Mouse (Mus musculus) neural tube, embryonic 11.5 days (tissue): ENCODE data around the gene Hao1. TPM values are rescaled to one million over a fixed set of nuclear protein-coding genes. Genes with fewer than 3 reads are reported as not detected.

Source experiments
- ATAC-seq: fragments of 200-750 bp; cut with Nextera tagmentation; 2 replicates; pipeline ENCODE4 v1.8.0; 2017; ENCODE audit warnings: moderate number of reproducible peaks, mild to moderate bottlenecking, moderate TSS enrichment, moderate library complexity; ENCODE audit not compliant: insufficient read depth, low FRiP score, low TSS enrichment
- DNase-seq: peaks from one replicate; pipeline ENCODE4 v3.0.0-alpha.2; 2015; ENCODE audit warnings: low spot score
- H3K27ac ChIP-seq: fragments of 300-500 bp; sonication (generic); 2 replicates; pipeline ENCODE4 v1.5.1; 2014; ENCODE audit warnings: low read depth, mild to moderate bottlenecking, low read length
- H3K27me3 ChIP-seq: fragments of 300-500 bp; sonication (generic); 2 replicates; pipeline ENCODE4 v1.6.1; 2014; ENCODE audit warnings: mild to moderate bottlenecking, low read length, mixed read lengths; ENCODE audit not compliant: control insufficient read depth, insufficient read depth
- H3K36me3 ChIP-seq: fragments of 300-500 bp; sonication (generic); 2 replicates; pipeline ENCODE4 v1.6.1; 2014; ENCODE audit warnings: mild to moderate bottlenecking, low read length, moderate library complexity, mixed read lengths; ENCODE audit not compliant: control insufficient read depth, insufficient read depth
- H3K4me1 ChIP-seq: fragments of 300-500 bp; sonication (generic); 2 replicates; pipeline ENCODE4 v1.6.1; 2014; ENCODE audit warnings: low read length, mixed read lengths; ENCODE audit not compliant: control insufficient read depth, insufficient read depth
- H3K4me2 ChIP-seq: fragments of 300-500 bp; sonication (generic); 2 replicates; pipeline ENCODE4 v1.6.1; 2014; ENCODE audit warnings: low read depth, mild to moderate bottlenecking, moderate library complexity
- H3K4me3 ChIP-seq: fragments of 300-500 bp; sonication (generic); 2 replicates; pipeline ENCODE4 v1.5.1; 2014; ENCODE audit warnings: low read depth, low read length
- H3K9ac ChIP-seq: fragments of 300-500 bp; sonication (generic); 2 replicates; pipeline ENCODE4 v1.6.1; 2014; ENCODE audit warnings: mild to moderate bottlenecking, low read length
- H3K9me3 ChIP-seq: fragments of 300-500 bp; sonication (generic); 2 replicates; pipeline ENCODE4 v1.6.1; 2016; ENCODE audit warnings: low read length; ENCODE audit not compliant: control insufficient read depth
- WGBS: fragments of 180-500 bp; shearing (Covaris S2); extraction: QIAGEN DNeasy Blood & Tissue Kit; methylation state at CpG from one replicate; pipeline ENCODE4 v1.1.7; 2014; 5-methylcytosine and 5-hydroxymethylcytosine counted together
- polyA plus RNA-seq: library from polyadenylated mRNA; unstranded; fragments of >200 nt; fragmentation: Nextera tagmentation; extraction: Ambion mirVana; gene quantifications from 2 replicates; pipeline ENCODE4 v1.2.1, GENCODE M21; 2014

Gene Hao1
- polyA plus RNA-seq, 1 experiment from 2014 or later = not detected

DNA sequence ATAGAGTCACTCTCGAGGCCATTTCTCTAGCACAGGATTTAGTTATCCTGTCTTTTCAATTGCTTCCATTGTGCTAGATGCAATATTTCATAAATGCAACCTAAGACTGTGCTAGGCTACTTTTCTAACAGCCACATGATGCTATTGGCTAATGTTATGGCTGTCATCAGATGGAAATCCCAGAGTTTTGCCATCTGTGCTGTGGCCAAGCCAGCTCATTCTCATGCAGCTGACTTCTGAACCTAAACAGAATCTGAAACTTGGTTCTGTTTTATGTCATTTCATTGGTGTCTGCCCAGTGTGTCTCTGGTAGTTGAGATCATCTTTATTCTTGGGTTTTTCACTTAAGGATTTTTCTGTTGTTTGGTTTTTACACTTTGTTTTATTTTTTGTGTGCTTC lies 103.2 kb downstream of the Hao1 start:
- no peak overlapping the region for H3K4me3 ChIP-seq
- no peaks in the 10 kb centered on the region for H3K4me1 ChIP-seq
- ATAC-seq (no peak), DNase-seq (no peak)
- H3K9me3 ChIP-seq = no peaks in the 10 kb centered on the region
- H3K27ac ChIP-seq = no peak overlapping the region
- no peaks in the 10 kb centered on the region for H3K36me3 ChIP-seq
- WGBS = 74% methylated on average over 1 of the region's 1 CpGs
- no peaks in the 10 kb centered on the region for H3K27me3 ChIP-seq
- no peak overlapping the region for H3K9ac ChIP-seq
- H3K4me2 ChIP-seq = no peak overlapping the region

Other genes starting within 250 kb of the Hao1 start
- 38.7 and 41.1 TPM in 2 replicates for gene Tmx4, start 89.8 kb upstream of the Hao1 start, polyA plus RNA-seq
- 10.8 and 11.7 TPM in 2 replicates for gene Plcb1, start 231.7 kb upstream of the Hao1 start, polyA plus RNA-seq